Mouse (Mus musculus): ENCODE data around the gene Zfp597. TPM values are rescaled to one million over a fixed set of nuclear protein-coding genes. Genes with fewer than 3 reads are reported as not detected.

Gene Zfp597
- total RNA-seq (2021): 1 to 10 TPM; 7.0 to 8.9 TPM
- long read RNA-seq, experiment 1, partial matches to known transcripts: 0 of 4 reads
- long read RNA-seq, experiment 1, other reads (novel, unspliced or antisense): 1 of 4 reads
- long read RNA-seq, experiment 2, full-length matches to known transcripts: 5 of 5 reads
- long read RNA-seq, experiment 2, partial matches to known transcripts: 0 of 5 reads
- long read RNA-seq, experiment 2, other reads (novel, unspliced or antisense): 0 of 5 reads

DNA sequence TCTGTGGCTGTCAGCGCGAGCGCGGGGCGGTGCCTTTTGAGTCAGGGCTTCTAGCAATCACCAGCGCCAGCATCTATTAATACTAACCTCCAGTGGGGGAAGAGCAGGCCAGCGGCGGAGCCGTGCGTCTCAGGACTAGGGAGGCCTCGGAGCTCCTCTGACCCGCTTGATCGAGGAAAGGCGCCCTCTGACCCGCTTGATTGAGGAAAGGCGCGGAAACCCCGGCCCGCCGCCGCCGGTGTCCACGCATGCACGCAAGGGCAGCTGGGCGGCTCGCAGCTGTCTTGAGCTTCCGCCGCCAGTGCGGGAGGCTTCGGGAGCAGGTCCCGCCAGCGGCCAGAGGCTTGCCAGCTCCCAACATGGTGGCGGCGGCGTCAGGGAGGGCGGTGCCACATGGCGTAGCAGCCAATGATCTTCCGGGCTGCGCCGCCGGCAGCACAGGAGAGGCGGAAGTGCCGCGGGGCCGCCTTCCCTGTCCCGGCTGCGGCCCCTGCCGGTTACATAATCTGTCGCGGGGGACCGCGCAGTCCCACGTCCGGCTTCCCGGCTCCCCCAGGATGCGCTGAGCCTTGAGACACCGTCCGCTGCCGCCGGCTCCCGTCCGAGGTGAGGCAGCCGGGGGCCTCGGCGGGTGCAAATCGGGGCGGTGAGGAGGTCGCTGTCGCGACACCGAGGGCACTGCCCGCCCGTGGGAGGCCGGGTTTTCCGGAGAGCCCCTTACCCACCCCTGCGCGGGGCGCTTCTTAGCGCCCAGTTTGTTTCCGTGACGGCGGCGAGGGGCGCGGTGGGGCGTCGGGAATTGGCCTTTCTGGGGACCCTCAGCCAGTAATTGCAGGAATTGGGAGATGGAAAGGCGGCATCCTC is at the start of gene Zfp597, which contains the start of gene Gm20695:
Gene Zfp597, minus strand, starts transcription at position 361 of the 864 bp plus-strand sequence.
Gene Gm20695, plus strand, starts transcription at position 448 of the 864 bp plus-strand sequence.
- DNase-seq: peak; percentile 95

DNA sequence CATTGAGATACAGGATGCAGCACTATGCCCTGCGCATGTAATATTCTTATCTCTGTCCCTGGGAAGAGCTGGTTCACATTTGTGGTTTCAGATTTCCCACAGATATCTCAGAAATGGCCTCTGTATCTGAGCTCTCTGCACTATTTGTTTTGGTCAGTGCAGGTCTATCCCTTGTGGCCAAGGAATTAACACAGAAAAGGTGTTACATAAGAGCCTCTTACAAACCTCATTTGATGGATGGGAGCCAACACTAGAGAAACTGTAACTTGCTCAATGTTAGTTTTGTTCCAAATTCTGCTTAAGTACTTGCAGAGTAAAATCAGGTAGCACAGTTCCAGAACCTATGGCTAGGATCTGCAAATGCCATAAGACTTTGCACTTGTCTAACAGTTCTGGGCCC is 49.7 kb upstream of the Zfp597 start:
- DNase-seq: no peak

DNA sequence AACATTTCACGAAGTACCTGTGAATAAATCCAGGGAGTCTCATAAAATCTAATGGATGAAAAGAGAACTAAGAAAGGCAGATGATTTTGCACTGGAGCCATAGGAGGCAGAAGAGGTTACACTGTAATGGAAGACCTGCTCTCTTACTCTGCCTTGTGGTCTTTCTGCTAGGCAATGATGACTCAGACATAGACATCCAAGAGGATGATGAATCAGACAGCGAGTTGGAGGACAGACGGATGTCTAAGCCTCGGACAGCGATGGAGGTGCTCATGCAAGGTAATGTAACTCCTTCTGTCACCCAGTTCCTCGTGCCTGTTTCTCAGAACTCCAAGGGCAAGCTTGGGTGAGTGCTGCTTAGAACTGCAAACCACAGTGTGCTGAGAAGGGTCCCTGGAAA is 49.2 kb upstream of the Zfp597 start:
- DNase-seq: no peak

DNA sequence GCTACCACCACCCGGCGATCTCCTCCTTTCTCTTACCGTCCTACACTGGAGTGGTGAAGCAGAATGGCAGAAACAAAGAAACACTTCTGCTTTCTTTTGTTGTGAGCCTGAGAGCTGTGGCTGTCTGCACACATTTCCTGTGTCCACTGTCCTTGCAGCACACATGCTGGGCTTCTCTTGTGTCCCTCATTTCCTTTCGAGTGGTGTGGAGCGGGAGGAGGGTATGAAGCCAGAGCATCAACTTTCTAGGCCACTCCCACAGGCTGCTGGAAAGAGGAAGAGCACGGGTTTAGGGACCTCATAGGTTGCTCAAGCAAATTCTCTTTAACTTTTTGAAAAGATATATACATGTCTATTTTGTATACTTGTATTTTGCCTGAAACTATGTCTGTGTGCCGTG is 44.8 kb upstream of the Zfp597 start:
- no peak for DNase-seq

DNA sequence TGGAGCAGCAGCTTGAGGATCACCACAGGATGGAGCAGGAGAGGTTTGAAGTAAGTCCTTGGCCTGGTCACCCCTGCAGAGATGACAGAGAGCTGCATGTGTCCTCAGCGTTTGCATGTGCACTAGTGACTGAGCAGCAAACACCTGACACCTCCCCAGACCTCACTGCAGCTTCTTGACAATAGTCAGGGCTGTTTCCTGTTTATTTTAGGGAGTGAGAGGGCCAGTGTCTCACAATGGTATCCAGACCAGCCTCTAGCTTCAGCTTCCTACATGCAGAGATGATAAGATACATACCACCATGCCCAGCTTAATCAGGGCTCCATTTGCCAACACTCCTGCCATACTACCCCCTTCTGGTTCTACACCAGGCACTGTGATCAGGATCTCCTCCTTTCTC is 44.2 kb upstream of the Zfp597 start:
- DNase-seq: no peak

- no peak for DNase-seq
Observed at GRCm38 (mm10) chr16:3923966-3924365, 39.6 kb upstream of the Zfp597 start.

DNA sequence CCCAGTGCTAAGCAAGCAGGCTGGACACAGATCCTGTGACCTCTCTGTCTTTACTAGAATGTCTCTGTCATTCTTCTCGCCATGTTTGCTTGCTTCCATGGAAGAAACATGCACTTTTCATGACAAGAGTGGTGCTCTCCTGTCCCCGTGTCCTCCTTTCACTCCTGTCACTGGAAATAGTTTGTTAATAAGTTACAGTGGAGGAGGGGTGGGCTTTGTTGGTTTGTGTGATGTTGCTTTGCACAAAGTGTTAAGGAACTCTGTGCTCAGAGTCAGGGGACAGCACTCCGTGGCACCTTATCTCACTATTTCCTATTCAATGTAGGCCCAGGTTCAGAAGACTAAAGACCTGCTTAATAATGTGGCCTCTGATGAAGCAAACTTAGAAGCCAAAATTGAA is 39.2 kb upstream of the Zfp597 start:
- no peak for DNase-seq

DNA sequence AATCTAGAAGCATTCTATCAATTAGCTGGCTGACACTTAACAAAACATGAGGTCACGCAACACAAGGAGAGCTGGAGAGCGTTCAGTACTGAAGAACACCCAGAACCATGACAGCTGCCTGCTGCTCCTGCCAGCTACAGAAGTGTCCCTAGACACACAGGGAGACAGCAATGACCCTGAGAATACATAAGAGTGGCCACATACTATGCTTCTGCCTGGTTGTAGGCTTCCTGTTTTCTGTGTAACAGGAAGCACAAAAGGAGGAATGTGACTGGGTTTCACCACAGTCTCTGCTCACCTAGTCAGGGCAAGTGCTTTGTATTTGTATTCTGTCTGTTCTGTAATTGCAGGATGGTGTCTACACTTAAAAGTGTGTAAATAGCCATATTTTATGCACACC is 36.4 kb upstream of the Zfp597 start:
- no peak for DNase-seq

- no peak for DNase-seq
Observed at GRCm38 (mm10) chr16:3909118-3909517, 24.8 kb upstream of the Zfp597 start.

- DNase-seq: peak; percentile 87
Observed at GRCm38 (mm10) chr16:3908537-3909111, 24.3 kb upstream of the Zfp597 start, which contains the start of the genes 1700037C18Rik and Cluap1. 1700037C18Rik (minus strand) TSS chr16:3908689. Cluap1 (plus strand) TSS chr16:3908801.

- DNase-seq: no peak
Observed at GRCm38 (mm10) chr16:3907471-3907870, 23.1 kb upstream of the Zfp597 start.

DNA sequence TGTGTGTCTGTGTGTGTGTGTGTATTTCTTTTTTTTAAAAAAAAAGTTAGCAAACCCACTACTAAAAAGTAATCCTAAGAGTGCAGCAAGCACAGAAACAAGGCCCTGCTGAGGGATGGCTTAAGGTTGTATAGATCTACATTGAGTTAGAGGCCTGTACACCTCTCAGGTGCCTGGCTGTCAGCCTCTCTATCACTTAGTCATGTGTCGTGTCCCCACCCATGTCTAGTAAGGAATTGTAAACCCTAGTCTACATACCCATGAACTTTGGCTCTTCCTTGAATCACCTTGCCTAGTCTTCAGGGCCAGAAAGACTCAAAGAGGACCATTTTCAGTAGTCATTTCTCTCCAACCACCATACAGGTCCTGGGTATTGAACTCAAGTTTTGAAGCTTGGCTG is 12.2 kb upstream of the Zfp597 start:
- DNase-seq: no peak

- no peak for DNase-seq
Observed at GRCm38 (mm10) chr16:3896046-3896445, 11.7 kb upstream of the Zfp597 start.

DNA sequence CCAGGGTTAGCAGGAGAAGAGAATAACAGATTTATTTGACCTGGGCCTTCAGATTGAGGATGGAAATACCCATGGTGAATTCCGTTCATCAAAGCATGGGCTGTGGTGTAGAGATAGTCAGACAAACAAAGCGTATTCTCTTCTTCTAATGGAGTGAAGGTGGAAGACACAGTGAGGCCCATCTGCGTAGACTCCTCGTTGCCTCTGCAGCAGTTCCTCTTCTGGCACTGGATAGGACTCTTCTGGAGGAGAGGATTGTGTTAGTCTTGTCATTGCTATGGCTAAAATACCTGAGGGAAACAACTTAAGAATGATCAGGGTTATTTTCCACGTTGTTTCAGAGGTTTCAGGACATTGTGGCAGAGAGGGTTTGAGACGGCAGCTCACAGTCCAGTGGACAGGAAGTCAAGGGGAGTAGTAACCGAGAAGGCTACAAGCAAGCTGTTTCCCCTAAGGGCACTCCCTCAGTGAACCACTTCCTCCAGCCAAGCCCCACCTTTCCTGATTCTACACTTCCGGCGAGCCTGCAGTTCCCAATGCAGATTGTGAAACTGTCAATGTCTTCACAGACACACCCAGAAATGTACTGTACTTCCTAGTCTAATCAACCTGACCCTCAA is 10.9 kb upstream of the Zfp597 start:
- DNase-seq: no peak

- DNase-seq: no peak
Observed at GRCm38 (mm10) chr16:3893739-3894138, 9.4 kb upstream of the Zfp597 start.

- DNase-seq: no peak
Observed at GRCm38 (mm10) chr16:3891621-3892295, 7.4 kb upstream of the Zfp597 start.

GRCm38 (mm10) chr16:3885065-3885670 is 807 bp upstream of the Zfp597 start:
- no peak for DNase-seq

DNA sequence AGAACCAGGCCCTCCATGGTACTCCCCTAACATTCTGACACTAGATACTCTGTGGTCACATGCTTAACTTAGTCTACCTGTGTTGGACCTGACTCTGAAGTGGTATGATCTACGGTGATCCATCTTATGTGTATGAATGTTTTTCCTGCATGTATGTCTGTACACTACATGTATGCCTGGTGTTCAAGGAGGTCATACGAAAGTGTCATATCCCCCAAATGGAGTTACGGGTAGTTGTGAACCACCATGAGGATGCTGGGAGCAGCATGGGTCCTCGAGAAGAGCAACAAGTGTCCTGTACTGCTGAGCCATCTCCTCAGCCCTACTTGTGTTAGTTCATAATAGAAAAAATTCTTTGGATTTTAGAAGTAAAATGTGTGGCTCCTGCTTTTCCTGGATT is 8.0 kb downstream of the Zfp597 start:
- no peak for DNase-seq

- peak; percentile 82 for DNase-seq
Observed at GRCm38 (mm10) chr16:3872216-3873047, 11.9 kb downstream of the Zfp597 start, which contains the start of gene Naa60. Naa60 (plus strand) TSS chr16:3872375.

GRCm38 (mm10) chr16:3871815-3872214 is 12.5 kb downstream of the Zfp597 start:
- DNase-seq: no peak

- no peak for DNase-seq
Observed at GRCm38 (mm10) chr16:3859254-3859653, 25.1 kb downstream of the Zfp597 start.
